Mouse (Mus musculus) spleen, adult 10 weeks (tissue): Measurements from ENCODE around the gene Gm4847. TPM values are rescaled to one million over a fixed set of nuclear protein-coding genes. Genes with fewer than 3 reads are reported as not detected.

Experiments used
- polyA plus RNA-seq: library from polyadenylated mRNA; stranded (reverse); fragments of 350-450 nt; fragmentation: Illumina TruSeq; extraction: RNeasy Lipid Tissue Mini Kit (QIAGEN cat#74804); gene quantifications from one replicate; pipeline ENCODE4 v1.2.3, GENCODE M21; 2015; ENCODE audit warnings: low replicate concordance; ENCODE audit not compliant: insufficient read depth

Gm4847 gene
- polyA plus RNA-seq = not detected

GRCm38 (mm10) chr1:166647593-166647992 is at the start of gene Gm4847:
Gm4847 (minus strand) TSS chr1:166647693.

GRCm38 (mm10) chr1:166681745-166682144 is 34.3 kb upstream of the Gm4847 start, which contains the start of gene Fmo9:
Fmo9 (minus strand) TSS chr1:166681845.

Other genes starting within 250 kb of the Gm4847 start
- 11.4 TPM for gene Pogk, start 237.8 kb downstream of the Gm4847 start, polyA plus RNA-seq
- gene Gm4846, start 150.1 kb downstream of the Gm4847 start, polyA plus RNA-seq = not detected
- not detected for gene Fmo9, start 34.2 kb upstream of the Gm4847 start, polyA plus RNA-seq